Mouse (Mus musculus): Measurements from ENCODE around the gene Gm10188. TPM values are rescaled to one million over a fixed set of nuclear protein-coding genes. Genes with fewer than 3 reads are reported as not detected.

Gene Gm10188
- polyA plus RNA-seq, 1 experiment from 2014 or later, result not detected

GRCm38 (mm10) chr1:132213076-132213475, 16.5 kb downstream of the Gm10188 start:
- Histone ChIP-seq H3K9me3 (no peaks in the 10 kb centered on the region), H3K27me3 (ENCODE audit: poor library complexity, severe bottlenecking) (peaks cover 64% of the 10 kb centered on the region), H3K4me3 (no peak overlapping the region), H3K36me3 (replicated peaks) (no peaks in the 10 kb centered on the region), H3K4me1 (peaks cover 58% of the 10 kb centered on the region), H3K27ac (no peak overlapping the region)
- WGBS, result 47% methylated on average over 6 of the region's 6 CpGs
- DNase-seq (ENCODE audit: extremely low spot score, low spot score), result no peak

GRCm38 (mm10) chr1:132212218-132212617, 17.3 kb downstream of the Gm10188 start:
- DNase-seq (ENCODE audit: extremely low spot score, low spot score), result peak; percentile 74
- Histone ChIP-seq H3K4me1 (peaks cover 66% of the 10 kb centered on the region), H3K27ac (peak overlapping the region; percentile 66; the same call in 1 of the 2 replicates), H3K27me3 (ENCODE audit: poor library complexity, severe bottlenecking) (peaks cover 66% of the 10 kb centered on the region), H3K4me3 (peak overlapping the region; percentile 51), H3K36me3 (replicated peaks) (no peaks in the 10 kb centered on the region), H3K9me3 (no peaks in the 10 kb centered on the region)
- 3% methylated on average over 20 of the region's 20 CpGs for WGBS

GRCm38 (mm10) chr1:132211672-132212071, 17.9 kb downstream of the Gm10188 start:
- H3K4me3 ChIP-seq, result 0 out of 2 replicates have a peak overlapping the region, but pooled peaks have one; percentile 51
- no peak for DNase-seq (ENCODE audit: extremely low spot score, low spot score)
- no peak overlapping the region for H3K27ac ChIP-seq
- H3K36me3 ChIP-seq (replicated peaks), result no peaks in the 10 kb centered on the region
- peaks cover 71% of the 10 kb centered on the region for H3K4me1 ChIP-seq
- 44% methylated on average over 12 of the region's 12 CpGs for WGBS
- H3K9me3 ChIP-seq, result no peaks in the 10 kb centered on the region
- H3K27me3 ChIP-seq (ENCODE audit: poor library complexity, severe bottlenecking), result peaks cover 63% of the 10 kb centered on the region

- H3K4me1 ChIP-seq, result peaks cover 74% of the 10 kb centered on the region
- WGBS, result 25% methylated on average over 7 of the region's 7 CpGs
Observed at GRCm38 (mm10) chr1:132210922-132211321, 18.6 kb downstream of the Gm10188 start.

DNA sequence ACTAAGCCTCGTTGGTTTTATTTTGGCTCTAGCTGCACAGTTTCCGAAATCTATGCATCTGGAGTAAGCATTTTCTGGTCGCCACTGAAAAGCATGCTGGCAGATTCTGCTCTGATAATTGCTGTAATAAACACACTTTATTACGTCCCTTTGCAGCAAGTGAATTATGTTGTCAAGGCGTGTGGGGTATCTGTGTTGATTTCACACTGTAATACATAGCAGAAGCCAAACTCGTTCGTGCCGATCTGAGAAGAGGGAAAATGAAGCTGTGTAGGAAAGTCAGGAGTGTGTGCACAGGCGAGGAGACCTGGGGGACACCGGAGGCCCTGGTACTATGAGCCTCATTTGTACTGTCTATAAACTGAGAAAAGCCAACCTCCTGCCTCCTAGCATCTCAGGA, 20.2 kb downstream of the Gm10188 start:
- no peak for DNase-seq (ENCODE audit: extremely low spot score, low spot score)
- Histone ChIP-seq H3K9me3 (no peaks in the 10 kb centered on the region), H3K36me3 (replicated peaks) (peaks cover 6% of the 10 kb centered on the region), H3K27me3 (ENCODE audit: poor library complexity, severe bottlenecking) (peaks cover 55% of the 10 kb centered on the region), H3K27ac (no peak overlapping the region), H3K4me1 (peaks cover 83% of the 10 kb centered on the region), H3K4me3 (no peak overlapping the region)
- 85% methylated on average over 10 of the region's 10 CpGs for WGBS

More at GRCm38 (mm10) chr1:132210922-132211321, 18.6 kb downstream of the Gm10188 start:
- DNase-seq (ENCODE audit: extremely low spot score, low spot score), result peak; percentile 36
- H3K4me3 ChIP-seq, result no peak overlapping the region
- H3K36me3 ChIP-seq (replicated peaks), result no peaks in the 10 kb centered on the region
- H3K27ac ChIP-seq, result no peak overlapping the region
- H3K27me3 ChIP-seq (ENCODE audit: poor library complexity, severe bottlenecking), result peaks cover 59% of the 10 kb centered on the region
- no peaks in the 10 kb centered on the region for H3K9me3 ChIP-seq

- H3K4me1 ChIP-seq, result peaks cover 87% of the 10 kb centered on the region
- H3K4me3 ChIP-seq, result no peak overlapping the region
- peak; percentile 37 for DNase-seq (ENCODE audit: extremely low spot score, low spot score)
- peaks cover 12% of the 10 kb centered on the region for H3K36me3 ChIP-seq (replicated peaks)
- no peaks in the 10 kb centered on the region for H3K9me3 ChIP-seq
- peaks cover 51% of the 10 kb centered on the region for H3K27me3 ChIP-seq (ENCODE audit: poor library complexity, severe bottlenecking)
- peak overlapping the region; percentile 30 for H3K27ac ChIP-seq
- 21% methylated on average over 4 of the region's 4 CpGs for WGBS
Observed at GRCm38 (mm10) chr1:132208154-132208553, 21.4 kb downstream of the Gm10188 start.

DNA sequence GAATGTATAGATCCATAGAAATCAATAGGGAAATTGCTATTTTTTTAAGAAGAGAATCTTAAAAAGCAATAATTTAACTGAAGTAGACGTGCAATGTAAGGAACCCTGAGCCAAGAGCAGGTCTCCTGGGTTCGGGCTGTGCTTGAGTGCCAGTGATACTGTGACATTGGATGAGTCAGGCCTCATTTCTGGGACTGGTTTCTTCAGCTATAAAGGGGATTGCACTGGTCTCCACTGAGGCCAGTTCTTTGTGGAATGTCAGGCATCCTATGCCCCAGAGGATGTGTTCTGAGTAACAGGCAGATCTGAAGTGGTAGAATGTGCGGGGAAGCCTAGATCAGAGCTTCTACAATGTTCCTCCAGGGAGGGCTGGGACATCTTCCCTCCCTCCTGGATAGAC, 22.7 kb downstream of the Gm10188 start:
- WGBS, result 89% methylated on average over 3 of the region's 3 CpGs
- Histone ChIP-seq H3K4me3 (no peak overlapping the region), H3K36me3 (replicated peaks) (peaks cover 12% of the 10 kb centered on the region), H3K4me1 (peaks cover 87% of the 10 kb centered on the region), H3K27me3 (ENCODE audit: poor library complexity, severe bottlenecking) (peaks cover 54% of the 10 kb centered on the region), H3K27ac (0 out of 2 replicates have a peak overlapping the region, but pooled peaks have one; percentile 30), H3K9me3 (no peaks in the 10 kb centered on the region)
- DNase-seq (ENCODE audit: extremely low spot score, low spot score), result no peak

DNA sequence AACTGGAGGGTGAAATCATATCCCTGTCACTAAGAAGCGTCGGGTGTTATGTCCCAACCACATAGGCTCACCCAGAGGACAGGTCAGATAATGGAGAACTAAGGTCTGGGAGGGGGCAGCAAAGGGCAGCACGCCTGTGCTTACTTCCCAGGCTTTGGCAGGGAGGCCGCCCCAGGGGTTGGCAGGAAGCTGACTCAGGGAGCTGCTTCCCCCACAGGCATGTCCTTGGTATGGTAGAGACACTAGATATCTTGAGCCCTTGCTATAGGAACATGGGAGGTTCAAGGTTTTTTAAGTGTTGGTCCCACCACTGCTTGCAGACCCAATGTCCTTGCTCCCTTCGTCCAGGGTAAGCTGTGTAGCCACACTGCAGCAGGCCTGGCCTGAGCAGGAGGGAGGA, 23.6 kb downstream of the Gm10188 start:
- no peak for DNase-seq (ENCODE audit: extremely low spot score, low spot score)
- WGBS, result 69% methylated on average over 5 of the region's 5 CpGs
- Histone ChIP-seq H3K9me3 (no peaks in the 10 kb centered on the region), H3K4me3 (no peak overlapping the region), H3K36me3 (replicated peaks) (peaks cover 12% of the 10 kb centered on the region), H3K4me1 (peaks cover 89% of the 10 kb centered on the region), H3K27ac (peak overlapping the region; percentile 8; the same call in 1 of the 2 replicates), H3K27me3 (ENCODE audit: poor library complexity, severe bottlenecking) (peaks cover 52% of the 10 kb centered on the region)

DNA sequence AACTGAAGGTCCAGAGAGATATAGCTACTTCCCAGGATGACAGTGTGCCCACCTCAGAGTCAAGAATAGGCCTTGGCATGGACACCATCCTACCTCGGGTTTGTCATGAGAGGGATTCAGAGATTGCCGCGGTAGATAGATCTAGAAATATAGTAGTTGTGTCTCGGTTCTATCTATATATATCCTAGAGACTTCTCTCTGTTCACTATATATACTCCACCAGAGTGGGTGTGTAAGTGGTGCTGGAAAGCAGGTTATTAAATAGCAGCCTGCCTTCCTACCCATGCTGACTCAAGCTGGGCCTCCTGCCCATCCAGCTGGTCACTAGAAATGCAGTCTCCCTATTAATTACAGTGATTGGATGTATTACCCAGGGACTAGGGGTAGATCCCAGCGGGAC, 26.8 kb downstream of the Gm10188 start:
- Histone ChIP-seq H3K4me1 (peaks cover 89% of the 10 kb centered on the region), H3K36me3 (replicated peaks) (peaks cover 18% of the 10 kb centered on the region), H3K27me3 (ENCODE audit: poor library complexity, severe bottlenecking) (peaks cover 50% of the 10 kb centered on the region), H3K27ac (peak overlapping the region; percentile 100; the same call in 1 of the 2 replicates), H3K9me3 (no peaks in the 10 kb centered on the region), H3K4me3 (no peak overlapping the region)
- DNase-seq (ENCODE audit: extremely low spot score, low spot score), result no peak
- WGBS, result 92% methylated on average over 5 of the region's 5 CpGs

DNA sequence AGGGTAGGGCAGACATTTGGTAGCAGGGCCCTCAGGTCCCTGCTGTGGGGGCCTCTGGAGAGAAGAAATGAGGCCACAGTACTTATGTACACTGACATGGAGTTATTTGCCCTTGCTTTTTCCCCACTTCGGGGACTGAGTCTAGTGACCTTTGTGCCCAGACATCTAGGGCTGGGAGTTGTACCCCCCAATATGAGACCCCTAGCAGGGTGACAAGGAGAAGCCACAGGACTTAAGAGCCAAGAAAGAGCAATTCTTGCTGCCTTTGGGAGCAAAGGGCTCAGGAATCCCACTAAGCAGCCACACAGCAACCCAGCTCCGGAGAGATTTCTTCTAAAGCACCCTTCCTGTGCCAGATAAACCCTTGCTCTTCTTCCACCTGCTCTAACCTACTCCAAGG, 27.6 kb downstream of the Gm10188 start:
- Histone ChIP-seq H3K9me3 (no peaks in the 10 kb centered on the region), H3K27me3 (ENCODE audit: poor library complexity, severe bottlenecking) (peaks cover 58% of the 10 kb centered on the region), H3K27ac (peak overlapping the region; percentile 100), H3K4me3 (peak overlapping the region; percentile 41; the same call in 1 of the 2 replicates), H3K4me1 (peaks cover 89% of the 10 kb centered on the region), H3K36me3 (replicated peaks) (peaks cover 18% of the 10 kb centered on the region)
- WGBS, result 61% methylated on average over 2 of the region's 2 CpGs
- no peak for DNase-seq (ENCODE audit: extremely low spot score, low spot score)

GRCm38 (mm10) chr1:132201511-132201860, 28.1 kb downstream of the Gm10188 start:
- peak overlapping the region; percentile 41 for H3K4me3 ChIP-seq
- peak overlapping the region; percentile 100 for H3K27ac ChIP-seq
- no peak for DNase-seq (ENCODE audit: extremely low spot score, low spot score)

DNA sequence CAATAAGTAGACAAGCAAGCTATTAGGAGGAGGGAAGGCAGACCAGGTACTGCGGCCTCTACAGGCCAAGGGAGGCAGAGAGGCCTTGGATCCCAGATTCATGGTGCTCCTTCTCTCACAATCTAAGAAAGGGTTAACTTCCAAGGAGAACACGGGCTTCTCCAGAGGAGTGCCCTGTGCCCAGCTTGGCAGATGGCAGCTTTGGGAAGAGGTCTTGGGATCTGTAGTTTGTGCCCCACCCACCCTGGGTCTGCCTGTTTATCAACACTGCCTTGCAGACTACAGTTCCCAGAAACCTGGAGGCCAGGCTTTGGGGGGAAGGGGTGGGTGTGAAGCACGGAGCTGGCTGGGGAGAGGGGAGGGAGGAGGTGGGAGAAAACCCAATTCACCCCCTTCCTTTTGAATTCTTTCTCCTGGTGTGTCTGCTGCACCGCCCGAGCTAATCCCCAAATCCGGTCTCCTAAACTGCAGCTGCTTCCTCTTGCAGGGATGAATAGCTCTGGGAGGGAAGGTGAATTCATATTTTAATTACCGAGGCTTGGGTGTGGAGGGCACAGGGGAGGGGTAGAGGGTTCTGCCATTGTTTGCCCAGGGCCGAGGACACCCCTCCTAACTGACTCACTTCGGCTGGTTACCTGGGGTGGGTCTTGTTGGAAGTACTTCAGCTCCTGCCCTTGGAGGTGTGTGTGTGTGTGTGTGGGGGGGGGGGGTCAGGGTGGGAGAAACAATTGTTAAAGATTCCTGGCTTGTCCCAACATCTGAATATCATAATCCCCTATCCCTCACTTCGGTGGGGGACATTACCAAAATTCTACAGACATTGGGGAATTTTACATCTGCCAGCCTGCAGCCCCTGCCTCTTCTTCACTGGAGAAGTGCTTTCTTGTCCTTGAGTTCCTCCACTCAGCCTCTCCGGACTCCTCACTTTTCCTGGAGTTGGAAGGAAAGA, 28.7 kb downstream of the Gm10188 start:
- DNase-seq (ENCODE audit: extremely low spot score, low spot score), result peak; percentile 81
- H3K36me3 ChIP-seq (replicated peaks), result peaks cover 18% of the 10 kb centered on the region
- H3K9me3 ChIP-seq, result no peaks in the 10 kb centered on the region
- peak overlapping the region; percentile 100 for H3K27ac ChIP-seq
- H3K4me1 ChIP-seq, result peaks cover 94% of the 10 kb centered on the region
- H3K27me3 ChIP-seq (ENCODE audit: poor library complexity, severe bottlenecking), result peaks cover 68% of the 10 kb centered on the region
- peak overlapping the region; percentile 41 for H3K4me3 ChIP-seq
- 5% methylated on average over 11 of the region's 11 CpGs for WGBS

More at GRCm38 (mm10) chr1:132201511-132201860, 28.1 kb downstream of the Gm10188 start:
- H3K4me1 ChIP-seq, result peaks cover 92% of the 10 kb centered on the region
- 20% methylated on average over 4 of the region's 4 CpGs for WGBS
- peaks cover 63% of the 10 kb centered on the region for H3K27me3 ChIP-seq (ENCODE audit: poor library complexity, severe bottlenecking)
- H3K9me3 ChIP-seq, result no peaks in the 10 kb centered on the region
- H3K36me3 ChIP-seq (replicated peaks), result peaks cover 18% of the 10 kb centered on the region

DNA sequence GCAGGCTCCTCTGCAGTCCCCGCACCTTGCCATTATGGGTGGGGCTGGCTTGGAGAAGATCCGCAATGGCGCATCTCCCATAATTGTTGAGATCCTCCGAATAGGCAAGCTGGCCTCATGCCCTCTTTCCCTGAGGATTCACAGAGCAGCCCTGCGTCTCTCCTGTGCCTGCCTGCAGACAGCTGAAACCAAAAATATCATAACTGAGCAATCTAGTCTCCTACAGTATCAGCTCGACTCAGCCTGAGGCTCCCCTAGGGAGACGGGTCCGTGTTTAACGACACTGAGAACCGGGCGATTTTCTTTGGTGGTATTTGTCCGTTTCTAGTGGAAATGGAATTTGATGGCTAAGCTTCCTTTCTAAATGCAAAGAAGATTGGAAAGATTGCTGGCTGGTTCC, 29.6 kb downstream of the Gm10188 start:
- H3K4me3 ChIP-seq, result peak overlapping the region; percentile 41
- peaks cover 94% of the 10 kb centered on the region for H3K4me1 ChIP-seq
- no peak for DNase-seq (ENCODE audit: extremely low spot score, low spot score)
- H3K27ac ChIP-seq, result peak overlapping the region; percentile 100
- peaks cover 75% of the 10 kb centered on the region for H3K27me3 ChIP-seq (ENCODE audit: poor library complexity, severe bottlenecking)
- peaks cover 17% of the 10 kb centered on the region for H3K36me3 ChIP-seq (replicated peaks)
- no peaks in the 10 kb centered on the region for H3K9me3 ChIP-seq
- 7% methylated on average over 12 of the region's 12 CpGs for WGBS

Measured in forebrain, embryonic 10.5 days (tissue).